Mouse (Mus musculus) left cerebral cortex, postnatal 14 days (tissue): ENCODE results near the gene Srebf2. TPM values are rescaled to one million over a fixed set of nuclear protein-coding genes. Genes with fewer than 3 reads are reported as not detected.

ENCODE experiments used
- DNase-seq, 2 experiments: peaks; one replicate each; pipeline ENCODE4 v3.0.0; 2021 to 2022; ENCODE audit warnings: low spot score in 2 of 2, mixed read lengths in 1 of 2
- intact Hi-C: fragments of 180-260 bp; cut with DNase I; formaldehyde crosslinking; loops from one replicate; pipeline ENCODE4 v1.15.1; 2025
- total RNA-seq, 2 experiments: library from RNA; stranded (reverse); gene quantifications; 2 replicates each; pipeline ENCODE4 v1.2.3; 2021

The Srebf2 gene
- total RNA-seq, 2 experiments from 2014 or later = 173 to 195 TPM

DNA sequence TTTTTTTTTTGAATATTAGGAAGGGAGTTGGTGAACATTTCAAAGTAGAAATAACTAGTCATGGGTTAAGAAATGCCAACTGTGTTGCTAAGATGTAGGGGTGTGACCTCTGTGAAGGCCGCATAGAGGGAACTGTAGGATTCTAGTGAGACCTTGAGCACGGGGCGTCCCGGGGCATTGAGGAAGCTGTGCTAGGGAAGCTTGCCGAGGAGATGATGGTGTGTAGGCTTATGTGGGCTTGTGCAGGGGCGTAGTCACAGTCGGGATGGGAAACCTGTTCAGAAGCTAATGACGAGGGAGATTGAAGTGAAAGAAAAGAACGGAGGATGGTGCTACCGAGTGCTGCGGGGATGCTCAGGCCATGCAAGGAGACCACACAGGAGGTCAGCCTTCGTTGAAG is 5.0 kb downstream of the Srebf2 start:
- intact Hi-C loops = no loop called here

DNA sequence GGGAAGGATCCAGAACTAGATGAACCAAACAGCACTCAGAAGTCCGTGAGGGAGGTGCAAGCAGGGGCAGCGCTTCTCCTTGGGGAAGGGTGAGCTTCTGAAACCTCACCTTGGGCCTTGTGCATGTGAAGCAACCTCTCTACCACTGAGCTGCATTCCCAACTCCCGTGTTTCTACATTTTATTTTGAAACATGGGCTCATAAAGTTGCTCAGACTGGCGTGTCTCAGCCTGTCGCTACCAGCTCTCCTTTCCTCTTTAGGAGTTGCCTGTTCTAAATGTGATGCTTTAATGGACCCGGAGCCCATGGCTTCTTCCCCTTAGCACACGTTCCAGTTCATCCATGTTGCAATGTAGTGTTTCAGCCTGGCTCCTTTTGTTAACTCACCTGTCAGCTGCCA is 5.5 kb downstream of the Srebf2 start:
- no peak for DNase-seq
- intact Hi-C loops = no loop called here

More for the DNA sequence above, 5.0 kb downstream of the Srebf2 start:
- DNase-seq = no peak

DNA sequence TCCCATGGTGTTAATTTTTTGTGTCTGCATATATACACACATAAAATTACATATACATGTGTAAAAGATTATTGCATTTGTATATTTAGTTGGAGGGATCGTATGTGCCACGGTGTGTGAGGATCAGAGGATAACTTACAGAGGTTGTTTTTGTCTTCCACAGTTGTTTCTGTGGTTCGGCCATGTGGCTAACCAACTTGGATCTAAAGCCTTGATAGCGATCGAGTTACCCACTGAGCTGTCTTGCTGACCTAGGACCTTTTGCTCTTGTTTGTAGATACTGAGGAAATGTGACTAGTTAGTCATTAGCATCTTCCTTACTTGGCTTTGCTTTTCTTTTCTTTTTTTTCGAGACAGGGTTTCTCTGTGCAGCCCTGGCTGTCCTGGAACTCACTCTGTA is 9.3 kb downstream of the Srebf2 start:
- DNase-seq = no peak
- intact Hi-C loops = no loop called here

DNA sequence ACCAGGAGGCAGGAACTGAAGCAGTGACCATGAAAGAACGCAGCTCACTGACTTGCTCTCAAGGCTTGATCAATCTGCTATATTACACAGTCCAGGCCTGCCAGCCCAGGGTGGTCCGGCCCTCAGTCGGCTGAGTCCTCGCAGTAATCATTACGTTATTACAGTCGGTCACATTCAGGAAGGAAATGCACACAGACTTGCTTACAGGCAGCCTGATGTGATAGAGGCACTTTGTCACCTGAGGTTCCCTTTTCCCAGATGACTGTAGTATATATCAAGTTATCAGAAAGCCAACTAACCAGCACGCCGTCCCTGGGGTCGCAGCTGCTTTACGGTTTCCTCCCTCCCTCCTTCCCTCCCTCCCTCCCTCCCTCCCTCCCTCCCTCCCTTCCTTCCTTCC is 9.9 kb downstream of the Srebf2 start:
- intact Hi-C loops = no loop called here
- no peak for DNase-seq

DNA sequence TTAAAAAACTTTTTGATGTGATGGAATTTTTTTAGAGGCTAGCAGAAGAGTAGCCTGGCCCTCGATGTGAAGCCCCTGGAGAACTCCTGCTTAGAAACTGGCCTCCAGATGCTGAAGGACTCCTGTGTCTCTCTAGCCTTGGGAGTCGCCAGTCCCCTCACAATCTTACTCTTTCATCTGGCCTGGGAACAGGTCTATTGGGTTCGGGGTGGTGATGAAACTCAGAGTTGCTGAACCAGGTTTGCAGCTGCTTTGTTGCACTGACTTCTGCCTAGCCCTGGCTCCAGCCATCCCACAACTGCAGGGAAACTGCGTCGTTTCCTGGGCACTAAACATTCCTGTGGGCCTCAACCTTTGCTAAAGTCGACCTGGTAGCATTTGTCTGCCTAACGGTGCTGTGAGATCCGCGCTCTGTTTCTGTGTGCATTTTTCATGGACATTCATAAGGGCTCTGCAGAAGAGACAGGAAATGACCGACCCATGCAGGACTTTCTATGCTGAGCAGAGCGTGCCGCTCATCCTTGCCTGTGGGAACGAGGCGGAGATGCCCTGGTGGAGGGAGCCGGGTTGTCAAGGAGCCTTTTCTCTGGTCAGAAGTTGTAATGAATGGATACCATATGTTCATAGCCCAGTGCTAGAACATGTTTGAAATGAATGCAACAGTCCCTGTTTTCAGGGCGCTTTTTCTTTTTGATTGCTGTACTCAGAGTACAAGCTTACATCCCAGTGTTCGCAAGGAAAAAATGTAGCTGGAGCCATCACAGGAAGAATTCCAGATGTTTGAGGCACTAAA is 11.5 kb downstream of the Srebf2 start:
- no peak for DNase-seq
- intact Hi-C loops = no loop called here

DNA sequence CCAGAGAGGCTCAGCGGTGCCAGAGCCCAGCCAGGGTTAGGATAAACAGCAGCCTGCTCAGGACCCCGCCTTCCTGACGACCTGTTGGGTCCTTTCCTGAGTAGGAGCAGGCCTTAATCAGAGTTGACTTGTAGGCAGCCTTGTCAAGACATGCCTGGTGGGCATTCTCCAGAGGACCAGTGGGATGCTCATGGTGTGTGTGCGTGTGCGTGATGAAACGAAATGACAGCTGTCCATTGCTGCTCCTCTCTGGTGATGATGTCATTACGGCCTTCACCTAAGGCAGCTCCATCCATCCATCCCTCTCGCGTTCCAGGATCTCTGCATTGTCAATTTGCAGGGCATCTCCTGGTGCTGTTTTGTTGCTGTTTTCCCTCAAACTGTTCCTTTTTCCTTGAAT is 12.5 kb downstream of the Srebf2 start:
- intact Hi-C loops = no loop called here
- DNase-seq = no peak

DNA sequence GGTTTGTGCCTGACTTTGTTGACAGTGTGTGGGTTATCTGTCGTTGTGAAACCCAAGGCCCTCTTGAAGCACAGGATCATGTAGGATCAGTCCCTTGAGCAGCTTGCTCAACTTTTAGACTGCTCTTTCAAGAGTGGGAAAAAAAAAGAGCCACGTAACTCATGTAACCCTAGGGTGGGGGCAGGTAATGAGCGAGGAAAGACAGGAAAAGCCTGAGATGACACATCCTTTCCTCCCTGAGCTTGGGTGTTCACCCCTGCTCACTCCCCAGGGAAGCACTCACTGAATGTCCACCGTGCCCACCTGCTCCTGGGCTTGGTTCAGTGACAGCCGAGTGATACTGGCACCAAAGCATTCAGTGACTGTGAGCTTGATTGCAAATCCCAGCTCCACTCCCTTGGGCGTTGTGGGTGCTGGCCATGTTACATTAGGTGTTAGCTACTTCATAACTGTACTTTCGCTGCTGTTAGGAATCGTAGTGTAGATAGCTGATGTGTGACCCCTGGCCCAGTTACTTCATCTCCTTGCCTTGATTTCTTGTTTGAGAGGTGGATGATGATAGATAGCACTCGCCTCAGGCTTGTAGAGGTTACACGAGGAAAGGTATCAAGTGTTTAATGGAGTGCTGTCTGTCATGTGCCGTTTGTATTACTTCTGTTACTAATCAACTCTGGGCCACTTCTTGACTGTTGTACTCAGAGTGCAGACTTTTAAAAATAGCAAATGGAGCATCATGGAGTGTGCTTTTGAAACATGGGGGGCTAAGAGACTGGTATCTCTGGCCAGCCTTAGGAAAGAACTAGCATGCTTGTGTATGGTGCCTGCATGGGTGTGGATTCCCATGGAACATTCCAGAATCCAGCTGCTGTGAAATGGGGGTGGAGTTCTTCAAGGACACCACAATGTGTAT is 14.0 kb downstream of the Srebf2 start:
- intact Hi-C loops = no loop called here

DNA sequence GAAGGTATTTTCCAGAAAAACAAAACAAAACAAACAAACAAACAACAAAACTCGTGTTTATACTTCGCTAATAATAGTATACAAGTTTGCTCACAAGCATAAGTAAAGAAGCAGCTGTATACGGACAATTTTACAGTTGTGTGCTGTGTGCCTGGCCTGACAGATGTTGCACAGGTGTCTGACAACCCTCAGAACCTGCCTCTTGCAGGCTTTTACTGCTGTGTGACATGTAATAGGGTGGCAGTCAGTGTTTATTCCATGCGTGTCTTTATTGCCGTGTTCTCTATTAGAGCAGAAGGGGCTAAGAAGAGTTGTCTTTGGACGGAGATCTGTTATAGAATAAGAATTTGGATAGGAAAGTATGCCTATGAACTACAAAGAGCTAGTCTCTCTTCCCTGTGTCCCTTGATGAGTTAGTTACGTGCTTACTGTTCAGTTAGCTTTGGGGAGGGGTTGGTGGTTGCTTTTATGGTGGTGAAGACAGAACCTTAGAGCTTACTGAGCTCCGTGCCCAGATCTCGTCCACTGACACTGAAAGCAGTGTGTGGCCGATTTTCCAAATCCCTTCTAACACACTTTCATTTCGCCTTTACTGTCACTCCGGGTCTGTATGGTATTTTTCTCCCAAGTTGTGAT is 15.1 kb downstream of the Srebf2 start:
- no peak for DNase-seq
- intact Hi-C loops = no loop called here

More for the DNA sequence above, 14.0 kb downstream of the Srebf2 start:
- no peak for DNase-seq

DNA sequence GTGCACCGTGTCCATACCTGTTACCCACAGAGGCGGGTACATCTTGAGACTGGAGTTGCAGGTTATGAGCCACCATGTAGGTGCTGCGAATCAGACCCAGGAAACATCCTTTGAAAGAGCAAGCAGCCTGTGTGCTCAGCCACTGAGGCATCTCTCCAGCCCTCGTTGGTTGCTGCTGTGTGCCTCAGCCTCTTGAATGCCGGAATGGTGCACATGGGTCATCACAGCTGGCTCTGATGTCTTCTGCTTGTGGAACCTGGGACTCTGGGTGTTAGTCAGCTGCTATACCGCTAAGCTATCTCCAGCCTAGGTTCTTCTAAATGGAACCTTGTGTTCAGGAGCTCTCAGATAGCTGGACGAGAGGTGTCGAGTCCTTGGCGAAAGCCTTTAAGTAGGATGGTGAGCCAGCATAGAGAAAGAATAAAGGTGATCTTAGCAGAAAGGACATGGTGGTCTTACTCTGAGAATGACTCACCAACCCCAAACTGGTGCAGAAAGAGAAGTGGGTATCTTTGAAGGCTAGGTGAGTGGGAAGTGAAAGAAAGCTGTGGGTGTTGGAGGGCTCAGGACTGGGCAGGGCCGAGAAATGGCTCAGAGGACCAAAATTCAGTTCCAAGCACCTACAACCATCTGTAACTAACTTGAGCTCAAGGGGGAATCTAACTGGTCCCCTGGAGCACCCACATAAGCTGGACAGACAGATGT is 16.5 kb downstream of the Srebf2 start:
- no peak for DNase-seq
- intact Hi-C loops = no loop called here

DNA sequence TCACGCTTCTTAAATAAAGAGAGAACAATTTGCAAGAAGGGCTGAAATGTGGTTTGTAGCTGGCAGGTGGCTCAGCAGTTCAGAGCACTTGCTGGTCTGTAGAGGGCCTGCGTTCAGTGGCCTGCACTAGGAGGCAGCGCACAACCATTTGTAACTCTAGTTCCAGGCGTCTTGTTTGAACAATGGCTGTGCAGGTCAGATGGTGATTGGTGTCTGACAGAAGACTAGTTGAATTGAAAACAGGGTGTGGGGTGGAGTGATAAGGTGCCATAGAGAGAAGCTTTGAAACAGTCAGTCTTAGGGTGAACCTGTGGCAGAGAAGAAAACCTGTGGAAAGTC is 17.0 kb downstream of the Srebf2 start:
- DNase-seq = no peak
- intact Hi-C loops = no loop called here

DNA sequence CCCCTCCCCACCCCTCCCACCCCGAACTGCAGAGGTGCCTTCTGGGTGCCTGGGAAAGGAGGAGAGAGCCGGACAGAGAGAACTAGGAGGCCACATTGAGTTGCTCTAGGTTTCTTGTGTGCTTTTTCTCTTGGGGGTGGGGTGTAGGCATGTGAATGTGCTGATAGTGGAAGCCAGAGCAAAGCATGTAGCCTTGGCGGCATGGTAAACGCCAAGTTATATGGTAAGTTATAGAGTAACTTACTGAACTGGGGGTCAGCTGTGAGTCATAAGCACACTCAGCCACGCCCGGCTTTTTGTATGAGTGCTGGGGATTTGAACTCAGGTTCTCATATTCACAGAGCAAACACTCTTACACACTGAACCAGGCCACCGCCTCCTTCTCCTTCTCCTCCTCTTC is 17.5 kb downstream of the Srebf2 start:
- DNase-seq = no peak
- intact Hi-C loops = no loop called here

DNA sequence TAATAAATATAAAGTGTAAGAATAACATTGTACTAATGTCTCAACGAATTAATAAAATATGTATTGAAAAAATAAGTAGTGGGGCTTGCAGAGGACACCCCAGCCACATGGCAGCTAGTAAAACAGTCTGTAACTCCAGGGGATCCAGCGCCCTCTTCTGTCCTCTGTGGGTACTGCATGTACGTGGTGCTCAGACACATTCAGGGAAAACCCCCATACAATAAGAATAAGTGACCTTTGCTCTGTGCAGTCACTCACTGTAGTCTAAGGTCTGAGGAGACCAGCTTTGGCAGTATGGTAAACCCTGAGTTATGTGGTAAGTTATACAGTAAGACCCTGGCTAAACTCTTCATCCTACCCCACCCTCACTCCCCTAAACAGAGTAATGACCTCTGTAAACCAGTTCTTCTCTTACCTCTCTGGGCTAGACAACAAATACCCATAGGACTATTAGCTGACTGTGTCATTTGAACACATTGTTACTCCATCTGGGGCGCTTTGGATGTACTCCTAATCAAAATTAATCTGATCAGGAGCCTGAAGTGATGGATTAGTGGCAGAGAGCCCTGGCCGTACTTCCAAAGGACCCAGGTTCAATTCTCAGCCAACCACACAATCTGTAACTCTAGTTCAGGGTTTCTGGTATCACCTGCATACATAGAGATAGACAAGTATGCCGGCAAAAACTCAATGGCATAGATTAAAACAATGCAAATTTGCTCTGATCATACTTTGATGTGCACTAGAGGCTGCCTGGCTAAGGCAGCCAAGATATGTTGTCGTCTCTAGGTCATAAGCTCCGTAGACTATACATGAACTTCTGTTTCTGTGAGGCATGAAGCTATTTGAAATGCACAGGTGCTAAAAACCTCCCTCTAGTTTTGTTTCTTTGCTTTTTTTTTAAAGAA is 18.6 kb downstream of the Srebf2 start:
- intact Hi-C loops = no loop called here
- peak; percentile 82 to 84 for DNase-seq

DNA sequence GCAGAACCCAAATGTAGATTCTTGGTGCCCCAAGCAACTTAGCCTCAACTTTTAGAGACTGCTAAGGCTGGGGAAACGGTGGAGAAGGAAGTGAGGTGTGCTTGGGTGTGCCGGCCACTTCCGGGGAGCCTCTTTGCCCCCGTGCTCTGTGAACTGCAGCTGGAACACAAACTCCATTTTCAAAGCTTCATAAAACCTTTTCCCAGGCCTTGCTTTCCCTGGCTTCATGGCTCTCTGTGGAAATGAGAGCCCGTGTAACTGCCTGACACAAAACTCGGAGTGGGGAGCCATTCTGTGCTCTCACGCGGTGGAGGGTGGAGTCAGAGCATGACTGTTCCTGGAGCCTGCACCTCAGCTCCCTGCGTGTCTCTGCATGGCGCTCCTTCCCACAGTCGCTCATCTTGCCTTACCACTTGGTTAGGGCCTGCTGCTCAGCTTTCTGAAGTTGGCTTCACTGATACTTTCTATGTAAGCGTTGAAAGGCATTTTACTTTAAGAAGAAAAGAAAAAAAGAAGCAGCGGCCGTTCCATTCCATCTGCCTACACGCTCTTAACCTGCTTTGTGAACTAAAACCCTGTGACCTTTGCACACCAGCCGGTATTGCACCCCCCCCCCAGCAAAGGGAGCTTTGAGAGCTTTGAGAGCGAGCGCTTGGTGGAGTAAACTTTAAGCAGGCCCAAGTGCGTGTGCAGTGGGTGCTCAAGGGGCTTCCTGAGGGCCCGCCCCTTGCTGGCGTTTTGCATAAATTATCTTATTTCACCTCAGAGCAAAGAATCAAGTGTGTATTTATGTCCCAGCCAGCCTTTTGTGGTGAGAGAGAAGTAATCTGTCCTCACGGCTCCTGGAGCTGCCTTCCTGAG is 19.5 kb downstream of the Srebf2 start:
- intact Hi-C loops = no loop called here
- DNase-seq = no peak

DNA sequence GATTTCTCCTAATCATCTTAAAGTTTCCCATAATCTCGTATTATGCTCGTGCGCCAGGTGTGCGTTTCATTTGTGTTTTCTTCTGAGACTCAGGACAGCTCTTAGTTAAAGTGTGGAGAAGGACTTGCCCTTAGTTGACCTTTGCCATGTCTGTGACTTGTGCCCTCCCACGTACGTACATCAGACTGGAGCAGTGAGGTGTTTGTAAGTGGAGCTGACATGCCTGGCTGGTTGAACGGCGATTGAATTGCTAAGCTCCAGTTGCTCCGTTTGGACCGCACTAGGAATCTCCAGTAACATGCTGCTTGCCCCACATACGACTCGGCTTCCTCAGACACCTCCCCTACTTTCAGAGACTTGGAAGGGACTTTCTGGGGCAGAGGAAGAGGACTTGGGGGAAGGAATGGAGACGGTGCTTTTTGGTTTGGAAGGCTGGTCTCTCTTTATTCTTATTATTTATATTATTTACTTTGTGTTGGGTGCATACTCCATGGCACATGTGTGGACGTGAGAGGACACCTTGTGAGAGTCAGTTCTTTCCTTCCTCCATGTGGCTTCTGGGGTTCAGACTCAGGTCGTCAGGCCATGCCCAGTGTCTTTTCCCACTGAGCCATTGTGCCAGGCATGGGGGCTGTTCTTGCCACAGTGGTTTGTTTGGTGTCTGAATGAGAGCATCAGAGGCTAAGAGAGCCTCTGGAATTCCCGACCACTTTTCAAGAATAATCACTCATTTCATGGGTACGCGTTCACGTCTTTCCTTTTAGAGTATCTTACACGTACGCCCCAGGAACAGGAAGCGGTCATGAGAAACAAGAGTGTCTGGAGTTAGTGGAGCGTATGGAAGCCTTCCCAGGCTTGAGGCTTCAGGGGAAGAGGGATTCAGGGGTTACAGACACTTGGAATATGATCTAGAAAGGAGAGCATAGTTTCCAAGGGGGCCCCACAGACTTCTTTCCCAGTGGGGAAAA is 20.5 kb downstream of the Srebf2 start:
- DNase-seq = no peak
- intact Hi-C loops = no loop called here

DNA sequence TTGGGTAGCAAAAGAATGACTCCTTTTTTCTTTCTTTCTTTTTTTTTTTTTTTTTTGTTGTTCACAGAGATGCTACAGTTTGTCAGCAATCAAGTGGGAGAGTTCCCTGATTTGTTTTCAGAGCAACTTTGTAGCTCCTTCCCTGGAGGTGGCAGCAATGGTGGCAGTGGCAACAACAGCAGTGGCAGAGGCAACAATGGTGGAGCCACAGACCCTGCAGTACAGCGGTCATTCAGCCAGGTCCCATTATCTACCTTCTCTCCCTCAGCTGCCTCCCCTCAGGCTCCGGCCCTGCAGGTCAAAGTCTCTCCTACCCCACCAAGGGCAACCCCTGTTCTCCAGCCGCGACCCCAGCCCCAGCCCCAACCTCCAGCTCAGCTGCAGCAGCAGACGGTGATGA is 22.7 kb downstream of the Srebf2 start:
- DNase-seq = no peak
- intact Hi-C loops = no loop called here

DNA sequence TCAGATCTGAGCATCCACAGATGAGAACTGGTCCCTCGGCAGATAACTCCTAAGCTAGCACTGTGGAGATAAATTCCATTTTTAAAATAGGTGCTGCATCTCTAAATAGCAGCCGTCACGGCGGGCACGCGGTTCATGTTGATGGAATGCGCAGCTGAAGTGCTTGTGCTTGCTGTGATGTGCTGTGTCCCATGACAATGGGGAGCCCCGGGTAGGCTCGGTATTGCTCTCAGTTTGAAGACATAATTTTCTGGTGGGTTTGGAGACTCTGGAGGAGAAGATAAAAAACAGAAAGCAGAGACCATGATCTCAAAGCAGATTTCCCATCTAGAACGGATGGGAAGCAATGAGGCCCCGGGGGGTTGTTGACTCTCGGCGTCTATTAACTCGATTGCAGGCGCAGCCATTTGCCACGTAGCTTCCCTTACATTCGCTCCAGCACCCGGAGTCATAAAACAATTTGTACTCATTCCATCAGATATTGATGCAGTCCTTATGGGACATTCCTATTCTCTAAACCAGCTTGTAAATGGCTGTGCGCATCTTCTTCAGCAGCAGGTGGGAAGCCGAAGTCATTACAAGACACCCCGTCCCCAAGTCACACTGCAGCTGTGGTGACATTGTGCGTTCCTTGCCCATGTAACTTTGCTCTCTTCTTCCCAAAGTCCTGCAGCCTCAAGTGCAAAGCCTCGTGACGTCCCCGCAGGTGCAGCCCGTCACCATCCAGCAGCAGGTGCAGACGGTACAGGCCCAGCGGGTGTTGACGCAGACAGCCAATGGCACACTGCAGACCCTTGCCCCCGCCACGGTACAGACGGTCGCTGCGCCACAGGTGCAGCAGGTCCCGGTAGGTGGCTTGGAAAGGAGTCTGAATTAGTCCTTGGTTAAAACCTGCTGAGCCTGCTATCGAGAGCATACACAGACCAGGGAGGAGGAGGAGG is 23.7 kb downstream of the Srebf2 start:
- intact Hi-C loops = no loop called here
- DNase-seq = no peak
